ENCODE assay signal across 24 mouse cellular contexts in the genomic region with DNA sequence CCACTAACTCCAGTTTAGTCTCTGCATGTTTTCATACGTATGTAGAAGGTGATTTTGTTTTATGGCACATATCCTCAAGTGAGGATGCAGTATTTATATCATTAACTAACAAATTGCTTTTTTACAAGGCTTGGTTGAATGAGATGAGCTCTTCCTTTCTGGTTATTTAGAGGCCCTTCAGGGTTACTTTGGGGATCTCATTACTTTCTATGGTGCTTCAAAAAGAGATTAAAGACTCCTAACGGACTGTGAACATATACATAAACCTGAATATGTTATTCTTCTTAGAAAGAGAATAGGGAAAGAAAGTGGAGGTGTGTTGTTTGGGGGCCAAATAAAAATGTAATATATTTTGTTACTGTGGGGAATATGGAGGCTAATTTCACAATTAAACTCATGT.
"Had no signal": no experiment of that assay in that cellular context is flagged by ENCODE, and none has a peak within 500 bp of the region (broad histone marks: within the 10 kb centered on the region; RNA-seq: fewer than 3 reads in every experiment).

No protein-coding gene starts in this region.

- H3K4me3 ChIP-seq: heart, adult 2 months; heart, embryonic 13.5 days; heart, embryonic 15.5 days; hindbrain, embryonic 12.5 days; layer of hippocampus, adult 2 months; left cerebral cortex, adult 2 months; limb, embryonic 10.5 days; limb, embryonic 12.5 days had no signal

- ATAC-seq: forebrain, postnatal 0 days; intestine, embryonic 16.5 days had no signal

- H3K9ac ChIP-seq: forebrain, postnatal 0 days; heart, embryonic 13.5 days; heart, embryonic 15.5 days; hindbrain, embryonic 12.5 days; hindbrain, embryonic 14.5 days; limb, embryonic 12.5 days had no signal

- H3K36me3 ChIP-seq: heart, embryonic 13.5 days; heart, embryonic 15.5 days; hindbrain, embryonic 12.5 days; limb, embryonic 10.5 days; limb, embryonic 12.5 days had no signal

- H3K27me3 ChIP-seq: heart, embryonic 13.5 days; heart, embryonic 15.5 days; hindbrain, embryonic 12.5 days; limb, embryonic 12.5 days had no signal

- H3K9me3 ChIP-seq: heart, embryonic 13.5 days; heart, embryonic 15.5 days; hindbrain, embryonic 12.5 days; limb, embryonic 10.5 days; limb, embryonic 12.5 days had no signal

- DNase-seq: forebrain, postnatal 0 days; gastrocnemius, postnatal 14 days; gastrocnemius, postnatal 36 days; heart, adult 11 months; heart, adult 2 months; heart, postnatal 14 days; heart, postnatal 36 days; kidney, adult 11 months; kidney, adult 8-10 months; kidney, postnatal 10 days; kidney, postnatal 25 days; kidney, postnatal 4 days; liver had no signal

- H3K27ac ChIP-seq: heart, adult 2 months; heart, embryonic 13.5 days; heart, embryonic 15.5 days; hindbrain, embryonic 12.5 days; hindbrain, embryonic 14.5 days; layer of hippocampus, adult 2 months; left cerebral cortex, adult 2 months; limb, embryonic 10.5 days; limb, embryonic 12.5 days had no signal

- H3K4me1 ChIP-seq: heart, embryonic 13.5 days; heart, embryonic 15.5 days; hindbrain, embryonic 12.5 days; limb, embryonic 10.5 days; limb, embryonic 12.5 days had no signal

- H3K4me2 ChIP-seq: heart, embryonic 11.5 days; heart, embryonic 13.5 days; heart, embryonic 15.5 days; hindbrain, embryonic 12.5 days; hindbrain, embryonic 14.5 days; limb, embryonic 12.5 days; liver, embryonic 11.5 days had no signal
